Mouse (Mus musculus) lung, postnatal 4 days (tissue): Measurements from ENCODE around the gene Sema5a.

Experiments
- DNase-seq, 2 experiments: peaks; one replicate each; pipeline ENCODE4 v3.0.0; 2021

Gene Sema5a

DNA sequence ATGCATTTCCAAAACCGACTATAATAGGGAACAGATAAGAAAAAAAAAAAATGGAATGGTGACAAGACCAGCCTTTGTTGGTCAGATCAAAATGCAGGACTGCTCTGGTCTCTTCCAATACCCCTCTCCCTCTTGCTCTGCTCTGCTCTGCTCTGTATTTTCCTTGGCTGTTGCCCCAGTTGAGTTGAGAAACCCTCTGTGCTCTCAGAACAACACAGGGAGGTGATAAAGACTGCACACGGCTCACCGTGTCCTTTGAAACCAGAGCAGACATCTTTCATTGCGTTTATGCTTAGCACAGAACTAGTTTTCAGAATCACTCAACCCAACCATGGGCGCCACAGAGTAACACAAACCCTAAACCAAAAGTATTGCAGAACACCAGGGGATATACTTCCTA, 72.5 kb downstream of the Sema5a start:
- no peak for DNase-seq

DNA sequence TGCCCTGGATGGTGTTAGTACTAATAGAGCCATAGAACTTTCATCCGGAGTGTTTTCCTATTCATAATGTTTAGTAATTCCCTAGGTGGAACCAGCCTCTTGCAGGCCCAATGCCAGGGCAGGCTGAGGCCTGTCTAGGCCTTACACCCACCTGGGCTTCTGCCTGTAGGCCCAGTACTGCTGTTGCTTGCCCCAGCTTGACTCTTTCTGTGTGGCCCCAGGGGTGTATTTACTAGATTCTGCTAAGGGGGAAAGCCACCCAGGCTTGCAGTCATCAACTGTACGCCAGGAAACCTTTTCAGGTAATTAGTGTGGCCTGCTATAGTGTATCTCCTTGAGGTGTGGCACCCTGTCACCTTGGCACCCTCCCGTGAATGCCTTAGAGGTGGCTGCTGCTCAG, 76.1 kb downstream of the Sema5a start:
- DNase-seq, result no peak

DNA sequence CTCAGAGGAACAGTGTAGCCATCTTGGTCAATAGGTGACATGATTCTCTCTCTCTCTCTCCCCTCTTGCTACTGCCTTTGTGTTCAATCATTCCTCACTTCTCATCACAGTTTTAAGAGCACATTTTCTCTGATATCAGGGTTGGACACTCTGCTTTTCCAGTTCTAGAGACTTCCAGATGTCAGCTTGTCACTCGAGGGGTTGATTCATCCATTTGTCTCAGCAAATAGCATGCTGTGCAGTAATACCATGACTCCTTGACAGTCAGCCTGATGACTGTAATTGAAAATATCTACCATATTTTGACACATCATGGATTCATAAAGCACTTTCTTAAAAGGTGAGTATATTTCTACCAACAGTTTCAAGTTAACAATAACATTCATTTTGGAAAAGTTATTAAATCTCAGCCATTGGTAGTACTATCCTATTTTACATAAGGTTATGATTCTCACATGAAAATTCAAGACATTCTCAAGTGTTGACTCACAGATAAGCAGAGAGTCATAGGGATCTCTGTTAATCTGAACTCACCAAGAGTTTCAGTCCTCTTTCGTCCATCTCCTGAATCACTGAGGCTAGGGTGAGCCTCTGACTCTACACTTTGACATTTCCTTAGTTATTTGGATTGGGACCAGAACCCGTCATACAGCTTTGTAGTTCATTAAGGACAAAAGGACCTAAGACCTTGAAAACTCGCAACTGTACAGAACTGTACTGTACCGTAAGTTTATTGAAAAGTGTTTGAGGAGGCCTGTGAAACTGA, 78.0 kb downstream of the Sema5a start:
- no peak for DNase-seq

DNA sequence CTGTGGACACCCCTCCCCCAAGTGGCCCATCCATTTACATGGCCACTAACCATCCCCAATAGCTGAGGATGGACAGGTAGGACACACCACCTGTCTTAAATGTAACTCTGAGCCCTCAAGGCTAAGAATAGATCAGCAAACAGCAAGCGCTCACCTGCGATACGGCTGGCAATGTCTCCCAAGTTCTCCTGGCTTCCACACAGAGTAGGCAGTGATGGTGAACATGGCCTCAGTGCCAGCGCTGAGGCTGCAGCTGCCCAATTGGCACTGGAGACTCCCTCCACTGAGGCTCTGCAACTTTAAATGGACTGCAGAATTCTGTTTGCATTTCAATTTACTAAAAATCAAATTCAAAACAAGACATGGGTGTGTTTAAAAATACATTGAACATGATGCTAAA, 78.6 kb downstream of the Sema5a start:
- DNase-seq, result no peak

DNA sequence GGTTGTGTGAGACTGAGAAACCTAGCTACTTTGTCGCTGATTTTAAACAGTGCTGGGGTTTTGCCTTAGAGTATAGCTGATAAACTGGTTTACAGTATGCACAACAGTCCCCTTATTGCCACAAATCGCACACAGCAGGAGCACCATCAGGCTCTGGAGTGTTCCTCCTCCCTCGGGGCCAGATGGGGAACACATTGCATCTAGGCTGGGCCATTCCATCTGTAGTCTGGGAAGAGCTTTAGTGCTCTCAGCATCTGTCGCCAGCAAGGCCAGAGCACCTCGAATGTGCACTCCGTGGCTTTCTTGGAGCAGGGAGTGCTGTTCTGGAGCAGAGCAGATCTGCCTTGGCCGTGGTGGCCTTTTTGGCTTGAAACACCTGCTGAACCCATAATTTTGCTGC, 79.5 kb downstream of the Sema5a start:
- no peak for DNase-seq

DNA sequence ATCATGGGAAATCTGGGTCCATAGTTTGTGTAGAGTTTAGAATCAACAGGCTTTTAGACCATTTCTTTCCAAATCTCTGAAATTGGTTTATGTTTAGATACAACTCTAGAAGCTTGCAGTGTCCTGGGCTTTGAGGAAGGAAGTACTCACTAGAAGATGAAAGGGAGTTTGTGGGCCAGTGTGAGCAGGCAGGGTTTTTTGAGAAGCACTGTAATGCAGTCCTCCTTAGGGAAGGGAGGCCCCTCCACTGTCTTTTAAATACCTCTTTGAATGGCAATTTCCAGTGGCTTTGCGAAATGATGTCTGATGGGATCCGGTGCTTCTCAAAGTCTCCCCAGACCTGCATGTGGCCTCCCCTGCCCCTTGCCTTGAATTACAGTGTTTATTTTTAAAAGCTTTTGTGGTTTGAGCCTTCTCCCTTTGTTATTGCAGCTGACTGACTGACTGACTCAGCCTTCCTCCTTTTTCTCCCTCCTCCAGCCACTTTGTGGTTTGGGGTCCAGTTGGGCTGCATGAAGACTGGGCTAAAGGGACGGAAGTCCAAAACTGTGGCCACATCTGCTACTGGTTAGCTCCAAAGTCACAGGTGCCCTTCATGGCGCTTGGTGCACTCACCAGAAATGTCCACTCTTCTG, 83.9 kb downstream of the Sema5a start:
- no peak for DNase-seq

DNA sequence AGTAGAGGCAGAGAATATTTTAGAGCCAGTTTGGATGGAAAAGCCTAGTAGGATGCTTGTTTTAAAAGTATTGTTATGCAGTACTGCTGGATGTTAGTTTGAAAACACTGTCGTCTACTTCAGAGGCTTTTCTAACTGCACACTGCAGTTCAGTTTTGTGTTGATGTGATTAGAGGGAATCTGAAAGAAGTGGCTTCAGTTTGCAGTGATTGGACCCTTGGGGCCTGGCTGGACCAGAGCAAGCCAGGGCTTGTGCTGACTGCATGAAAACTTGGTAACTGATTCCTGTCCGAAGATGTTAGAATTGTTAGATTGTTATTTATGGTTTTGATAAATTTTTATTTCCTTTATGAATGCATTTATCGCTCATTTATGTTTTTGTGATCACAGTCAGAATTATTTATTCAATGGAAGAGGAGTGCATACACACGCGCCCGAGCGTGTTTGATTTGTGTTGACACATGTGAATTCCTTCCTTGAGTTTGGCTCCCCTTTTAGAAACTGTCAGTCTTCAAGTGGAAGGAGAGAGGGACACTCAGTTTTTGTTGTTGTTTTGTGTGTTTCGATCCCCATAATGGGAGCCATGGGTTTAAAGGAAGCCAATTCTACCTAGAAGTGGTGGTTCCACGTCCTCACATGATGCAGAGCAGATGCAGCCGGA, 85.2 kb downstream of the Sema5a start:
- DNase-seq, result no peak

DNA sequence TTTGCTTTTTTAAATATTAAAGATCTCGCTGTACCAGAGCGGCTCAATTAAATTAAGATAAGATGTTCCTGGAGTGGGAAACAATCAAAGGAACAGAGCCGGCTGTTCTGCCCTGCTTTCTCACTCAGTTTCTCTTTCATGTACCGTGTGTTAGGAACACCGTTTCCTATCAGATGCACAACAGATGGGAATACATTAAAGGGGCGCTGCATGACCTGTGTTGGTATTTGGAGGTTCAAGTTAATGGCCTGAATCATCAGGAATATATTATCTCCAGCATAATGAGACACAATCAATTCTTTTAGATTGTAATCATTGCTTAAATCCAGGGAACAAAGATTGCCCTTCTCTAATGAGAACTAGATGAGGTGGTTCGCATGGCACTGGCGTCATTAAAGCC, 85.8 kb downstream of the Sema5a start:
- DNase-seq, result no peak

DNA sequence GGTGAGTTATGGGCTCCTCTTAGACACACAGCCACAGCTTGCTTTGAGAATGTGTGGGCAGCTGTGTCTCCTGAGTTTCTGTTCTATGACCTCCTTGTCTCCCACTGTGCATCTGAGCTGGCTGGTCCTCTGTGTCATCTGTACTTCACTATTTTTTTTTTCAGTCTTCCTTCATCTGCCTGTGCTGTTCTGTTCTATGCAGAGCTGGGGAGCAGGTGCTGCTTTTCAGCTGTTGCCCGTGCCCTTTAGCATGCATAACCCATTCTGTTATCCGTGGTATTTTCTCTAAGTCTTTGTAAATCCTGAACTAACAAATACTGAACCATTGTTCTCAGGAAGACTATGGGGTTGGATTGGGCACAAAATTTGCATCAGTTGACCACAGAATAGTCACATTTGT, 86.4 kb downstream of the Sema5a start:
- DNase-seq, result no peak

DNA sequence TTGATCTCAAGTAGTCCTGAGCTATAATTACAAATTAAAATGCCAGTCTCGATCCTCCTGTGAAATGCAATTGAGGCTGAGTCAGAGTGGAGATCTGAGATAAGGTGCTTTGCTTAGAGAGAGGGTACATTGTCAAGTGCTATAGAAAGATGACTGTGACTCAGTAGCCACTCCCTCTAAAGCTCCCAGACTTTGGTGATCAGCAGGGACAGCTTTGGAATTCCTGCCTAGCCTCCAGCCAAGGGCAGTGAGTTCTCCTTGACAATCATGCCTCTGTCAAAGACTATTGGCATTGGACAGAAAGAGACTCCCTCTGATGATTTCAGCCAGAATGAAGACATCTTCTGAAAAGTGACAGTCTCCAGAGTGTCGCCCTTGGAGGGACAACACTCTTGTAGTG, 88.8 kb downstream of the Sema5a start:
- DNase-seq, result no peak

DNA sequence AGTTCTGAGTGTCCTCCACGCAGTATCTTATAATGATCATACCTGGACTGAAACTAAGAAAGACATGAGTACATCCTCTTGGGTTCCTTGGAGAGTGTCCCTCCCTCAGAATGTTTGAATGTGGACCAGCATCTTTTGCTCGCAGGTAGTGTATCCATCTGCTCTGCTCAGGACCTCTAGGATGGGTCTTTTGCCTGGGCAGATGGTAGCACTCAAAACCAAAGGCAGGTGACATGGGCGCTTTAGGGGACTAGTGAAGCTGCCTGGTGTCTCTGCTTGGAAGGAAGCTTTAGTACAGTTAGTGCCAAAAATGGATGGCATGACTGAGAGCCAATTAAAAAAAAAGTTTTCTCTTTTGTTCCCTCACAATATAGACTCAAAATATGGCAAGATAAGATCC, 93.2 kb downstream of the Sema5a start:
- DNase-seq, result no peak

DNA sequence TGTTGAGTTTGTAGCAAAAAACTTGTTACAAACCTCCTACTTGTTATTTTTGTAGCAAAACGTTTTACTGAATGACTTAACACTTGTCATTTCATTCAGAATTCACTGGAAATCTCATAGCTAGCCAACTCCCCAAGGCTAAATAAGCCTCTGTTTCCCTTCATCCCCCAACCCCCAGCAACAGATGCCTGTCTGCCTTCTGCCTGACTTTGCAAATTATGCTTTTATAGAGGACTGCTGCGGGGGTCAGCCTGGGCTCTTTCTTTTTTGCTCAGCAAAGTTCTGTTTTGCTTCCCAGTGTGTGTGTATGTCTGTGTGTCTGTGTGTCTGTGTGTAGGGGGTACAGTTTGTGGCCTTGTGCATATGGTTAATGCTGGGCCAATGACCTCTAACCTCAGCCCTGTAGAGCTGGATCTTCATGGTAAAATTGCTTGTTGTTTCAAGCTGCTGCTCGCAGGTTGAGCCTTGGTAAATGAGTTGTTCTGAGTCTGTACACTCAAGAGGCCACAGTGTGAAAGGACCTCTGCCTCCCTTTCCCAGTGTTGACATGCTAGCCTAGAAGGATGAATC, 94.2 kb downstream of the Sema5a start:
- DNase-seq, result no peak

DNA sequence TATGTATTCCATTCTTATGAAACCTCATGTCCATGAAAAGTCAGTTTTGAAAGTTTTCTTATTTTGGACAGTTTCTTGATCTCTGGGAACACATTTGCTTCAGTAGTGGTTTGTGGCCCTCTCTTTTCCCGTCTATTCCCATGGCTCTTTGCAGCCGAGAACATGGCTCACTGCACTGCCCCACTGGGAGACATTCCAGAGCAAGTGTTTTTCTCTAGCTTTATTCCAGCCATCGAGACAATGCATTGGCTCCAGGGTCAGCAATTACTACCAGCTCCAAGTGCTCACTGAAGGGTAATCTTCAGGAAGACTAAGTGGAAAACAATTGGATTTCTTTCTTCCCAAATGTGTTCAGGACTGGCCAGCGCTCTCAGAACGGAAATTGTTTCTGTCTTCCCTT, 94.8 kb downstream of the Sema5a start:
- no peak for DNase-seq

DNA sequence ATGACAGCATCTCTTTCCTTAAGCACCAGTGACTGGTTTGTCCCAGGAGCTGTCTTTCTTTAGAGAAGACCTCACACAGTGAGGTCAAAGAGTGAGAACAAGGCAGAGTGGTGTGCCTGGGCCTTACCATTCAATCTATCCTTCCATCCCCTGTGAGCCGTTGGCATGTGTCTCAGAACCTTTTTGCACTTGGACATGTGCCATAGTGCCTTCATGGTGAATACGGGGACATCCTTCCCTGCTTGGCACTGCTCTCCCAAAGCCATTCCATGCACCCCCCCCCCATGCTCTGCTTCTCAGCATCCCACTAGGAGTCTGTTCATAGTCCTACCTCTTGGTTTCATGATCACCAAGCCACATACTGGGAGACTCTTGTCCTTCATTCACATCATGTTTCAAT, 96.8 kb downstream of the Sema5a start:
- DNase-seq, result no peak

DNA sequence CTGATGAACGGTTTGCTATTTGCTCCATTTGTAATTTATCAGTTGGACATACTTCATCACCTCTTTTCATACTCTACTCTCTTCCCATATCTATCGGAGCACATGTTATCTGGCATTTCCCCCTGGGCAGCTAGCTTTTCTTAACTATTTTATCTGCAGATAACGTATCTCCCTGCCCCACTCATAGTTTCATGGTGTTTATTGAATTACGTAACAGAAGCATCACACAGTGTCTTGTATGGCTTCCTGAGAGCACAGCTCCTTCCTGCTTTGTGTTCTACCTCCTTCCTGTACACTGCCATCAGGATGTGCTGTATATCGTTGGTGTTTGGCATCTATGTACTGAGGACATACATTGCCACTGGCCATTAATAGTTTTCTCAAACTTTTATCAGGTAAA, 98.9 kb downstream of the Sema5a start:
- no peak for DNase-seq

DNA sequence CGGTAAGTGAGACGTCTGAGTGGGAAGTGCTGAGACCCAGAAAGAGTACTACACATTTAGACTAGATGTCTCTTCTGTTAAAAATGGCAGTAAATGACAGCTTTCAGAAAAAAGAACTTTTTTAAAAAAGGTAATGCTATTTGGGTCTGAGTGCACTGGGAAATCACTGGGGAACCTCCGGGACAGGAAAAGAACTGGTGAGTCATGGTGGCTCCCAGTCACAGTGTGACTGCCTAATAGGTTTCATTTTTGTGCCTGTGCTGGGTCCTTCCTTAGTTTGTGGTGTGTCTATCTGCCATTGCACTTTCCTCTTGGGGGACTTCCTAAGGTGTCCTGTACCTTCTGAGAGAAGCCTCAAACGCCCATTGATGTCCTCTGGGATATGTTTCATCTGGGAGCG, 102.7 kb downstream of the Sema5a start:
- no peak for DNase-seq

DNA sequence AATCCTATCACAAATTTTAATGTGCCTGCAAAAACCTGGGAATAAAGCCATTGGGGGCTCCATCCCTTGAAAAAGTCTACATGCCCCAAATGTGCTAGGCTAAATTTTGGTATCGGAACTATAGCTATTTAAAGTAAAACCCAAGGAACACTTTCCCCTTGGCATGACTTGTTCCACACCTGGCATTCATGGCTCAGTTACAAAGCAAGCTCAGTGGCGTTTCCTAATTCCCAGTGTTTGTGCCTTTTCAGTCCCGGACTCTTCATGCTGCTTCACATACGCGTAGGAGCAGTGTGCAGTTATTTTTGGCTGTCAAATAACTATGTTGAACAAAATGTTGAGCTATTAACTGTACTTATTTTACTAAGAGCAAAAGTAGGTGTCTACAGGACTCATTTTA, 104.7 kb downstream of the Sema5a start:
- DNase-seq, result no peak

DNA sequence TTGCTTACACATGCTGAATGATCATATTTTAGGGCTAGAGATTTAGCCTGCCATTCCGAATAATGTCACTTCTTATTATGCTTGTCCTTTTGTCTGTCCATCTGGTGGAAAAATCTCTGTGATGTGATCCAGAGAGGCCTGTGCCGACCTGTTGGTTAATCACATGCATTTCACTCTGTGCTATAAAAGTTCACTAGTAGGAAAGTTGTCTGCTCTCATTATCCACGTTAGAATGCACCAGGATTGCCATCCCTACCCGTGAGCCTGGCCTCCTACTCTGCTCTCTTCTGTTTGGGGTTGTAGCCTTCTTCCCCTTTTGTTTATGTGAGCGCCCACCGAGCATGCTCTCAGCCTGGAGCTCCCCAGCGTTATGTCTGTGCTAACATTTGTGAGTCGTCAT, 108.4 kb downstream of the Sema5a start:
- no peak for DNase-seq

DNA sequence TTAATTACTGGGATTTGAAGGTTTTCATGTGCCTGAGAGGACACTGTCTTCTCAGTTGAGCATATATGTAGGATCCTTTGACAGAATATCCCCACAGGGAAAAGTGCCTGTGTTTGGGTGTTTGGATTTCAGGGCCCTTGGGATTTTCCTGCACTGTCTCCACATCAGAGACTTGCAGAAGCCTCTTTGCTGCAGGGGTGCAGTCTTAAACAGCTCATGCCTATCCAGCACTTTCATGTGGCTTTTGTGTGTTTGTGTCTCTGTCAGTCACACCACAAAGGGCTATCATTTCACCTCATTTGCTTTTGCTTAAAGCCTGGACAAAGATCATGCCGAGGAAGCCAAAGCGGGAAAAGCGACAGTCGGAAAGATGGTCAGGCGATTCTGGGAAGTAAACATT, 108.9 kb downstream of the Sema5a start:
- no peak for DNase-seq

DNA sequence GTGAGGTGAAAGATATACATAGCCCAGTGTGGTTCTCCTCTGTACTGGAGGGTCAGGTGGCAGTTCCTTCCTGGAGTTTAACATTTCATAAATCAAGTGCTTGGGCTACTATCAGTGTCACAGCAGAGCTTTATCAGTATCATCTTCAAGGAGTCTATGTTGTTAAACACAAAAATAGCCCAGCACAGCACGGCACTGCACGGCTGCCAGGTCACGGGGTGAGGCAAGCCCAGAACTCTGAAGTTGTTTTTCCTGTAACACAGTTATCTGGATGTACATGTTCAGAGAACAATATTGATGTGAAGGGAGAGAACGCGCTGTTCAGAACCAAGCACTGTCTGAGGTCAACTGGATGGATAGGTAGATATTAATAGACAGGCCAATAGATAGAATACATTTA, 112.2 kb downstream of the Sema5a start:
- no peak for DNase-seq

DNA sequence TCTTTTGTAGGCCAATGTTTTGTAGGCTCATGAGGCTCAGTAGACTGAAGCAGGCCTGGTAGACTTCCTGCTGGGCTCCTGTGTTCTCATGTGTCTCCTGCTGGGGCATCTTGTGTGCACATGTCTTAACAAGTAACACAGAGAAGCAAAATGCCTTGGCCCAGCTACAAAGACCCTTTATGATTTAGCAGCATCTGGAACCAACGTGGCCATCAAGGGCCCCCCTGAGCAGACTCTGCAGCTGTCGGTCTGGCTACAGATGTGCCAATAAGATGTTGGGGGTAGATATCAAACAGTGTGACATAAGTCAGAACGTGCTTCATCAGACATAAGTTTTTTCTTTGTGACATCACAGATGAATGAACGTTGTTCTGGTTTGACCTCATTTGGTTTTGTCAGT, 123.2 kb downstream of the Sema5a start:
- no peak for DNase-seq

DNA sequence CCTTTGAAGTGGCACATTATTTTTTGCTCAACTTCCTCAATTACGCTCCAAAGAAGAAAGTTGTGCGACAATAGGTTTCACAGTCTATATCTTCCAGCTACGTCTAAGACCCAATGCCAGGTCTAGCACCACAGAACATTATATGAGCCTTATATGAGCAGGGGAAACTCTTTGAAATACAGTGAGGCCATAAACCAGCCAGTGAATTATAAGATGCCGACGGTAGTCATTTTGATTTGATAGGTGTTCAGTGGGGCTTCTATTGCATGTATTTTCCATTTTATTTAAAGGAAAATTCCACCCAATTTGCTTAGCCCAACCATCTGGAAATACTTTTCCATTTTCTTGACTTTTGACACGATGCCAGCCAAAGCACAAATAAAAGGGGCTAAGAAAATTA, 126.3 kb downstream of the Sema5a start:
- DNase-seq, result no peak

DNA sequence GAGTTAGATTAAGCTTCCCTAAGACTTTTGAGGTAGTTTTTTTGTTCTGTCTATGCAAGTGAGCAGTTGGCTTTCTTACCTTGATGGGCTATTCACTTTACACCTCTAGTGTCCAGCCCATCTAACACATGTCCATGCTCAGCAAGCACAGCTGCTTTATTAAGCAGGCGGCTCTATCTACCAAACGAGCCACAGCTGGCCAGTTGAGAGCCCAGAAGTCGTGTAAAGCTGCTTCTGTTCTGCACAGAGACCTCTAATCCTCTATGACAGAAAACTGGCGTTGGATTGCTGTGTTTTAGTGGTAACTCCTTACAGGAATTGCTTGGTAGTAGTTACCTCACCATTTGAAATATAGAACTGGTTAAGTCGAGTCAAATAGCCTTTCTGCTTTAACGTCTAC, 126.8 kb downstream of the Sema5a start:
- DNase-seq, result no peak

DNA sequence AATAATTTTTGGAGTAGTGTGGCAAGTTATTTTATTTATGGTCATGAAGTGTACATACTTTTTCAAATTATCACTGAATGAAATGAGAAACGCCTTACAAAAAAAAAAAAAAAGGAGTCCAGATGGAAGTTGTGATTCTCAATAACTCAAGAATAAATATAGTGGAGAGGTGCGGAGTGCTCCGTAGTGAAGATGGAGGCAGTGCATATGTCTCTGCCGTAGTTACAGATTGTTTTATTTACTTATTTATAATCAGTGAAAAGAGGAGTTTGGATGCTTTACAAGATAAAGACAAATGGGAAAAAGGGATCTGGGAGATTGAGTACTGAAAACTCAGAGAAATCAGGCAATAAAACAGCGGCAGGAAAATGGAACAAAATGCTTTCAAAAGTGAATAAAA, 131.7 kb downstream of the Sema5a start:
- DNase-seq, result no peak
